Mouse (Mus musculus) skeletal muscle tissue, adult 2 months (tissue): ENCODE results near the gene Rab29.
"Not testable (repeated sequence)": the region's sequence is repeated elsewhere in the genome, so short reads cannot be mapped to it uniquely, and the experiment has no call there.

ENCODE experiments used
- DNase-seq: peaks from one replicate; pipeline ENCODE4 v3.0.0-alpha.2; 2012; ENCODE audit warnings: low read depth, low spot score

Gene Rab29

GRCm38 (mm10) chr1:131861811-131862210 lies 5.2 kb upstream of the Rab29 start:
- no peak for DNase-seq

GRCm38 (mm10) chr1:131865596-131865995 lies 1.4 kb upstream of the Rab29 start:
- no peak for DNase-seq

DNA sequence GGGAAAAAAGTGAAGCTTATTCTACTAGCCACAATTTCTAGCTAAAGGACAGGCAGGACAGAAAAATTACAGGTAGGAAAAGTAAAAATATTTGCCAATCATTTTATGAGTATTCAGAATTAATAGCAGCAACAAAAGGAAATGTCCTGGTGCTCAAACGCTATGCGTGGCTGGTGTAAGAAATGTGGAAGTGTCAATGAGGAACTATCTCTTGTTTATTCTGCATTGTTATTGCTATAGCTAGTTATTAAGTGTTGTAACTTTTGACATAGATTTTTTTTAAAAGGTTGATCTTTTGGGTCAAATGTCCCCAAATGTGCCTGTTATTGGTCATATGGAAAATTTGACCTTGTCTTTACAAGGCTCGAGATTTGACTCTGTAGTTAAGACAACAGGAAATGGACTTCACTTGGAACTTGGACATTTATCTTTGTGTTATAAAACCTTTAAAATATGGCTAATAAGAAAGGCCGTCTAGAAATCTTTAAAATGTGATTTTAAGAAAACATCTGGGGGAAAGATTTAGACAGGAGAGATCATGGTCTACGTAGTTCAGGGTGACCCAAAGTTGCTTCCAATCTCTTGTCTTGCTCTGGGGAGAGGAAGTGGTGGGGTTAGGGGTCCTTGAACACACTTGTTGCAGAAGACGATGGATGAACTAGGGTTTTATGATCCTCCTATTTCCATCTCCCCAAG lies 572 bp upstream of the Rab29 start:
- no peak for DNase-seq

- no peak for DNase-seq
Observed at GRCm38 (mm10) chr1:131867946-131868290, 894 bp downstream of the Rab29 start.

DNA sequence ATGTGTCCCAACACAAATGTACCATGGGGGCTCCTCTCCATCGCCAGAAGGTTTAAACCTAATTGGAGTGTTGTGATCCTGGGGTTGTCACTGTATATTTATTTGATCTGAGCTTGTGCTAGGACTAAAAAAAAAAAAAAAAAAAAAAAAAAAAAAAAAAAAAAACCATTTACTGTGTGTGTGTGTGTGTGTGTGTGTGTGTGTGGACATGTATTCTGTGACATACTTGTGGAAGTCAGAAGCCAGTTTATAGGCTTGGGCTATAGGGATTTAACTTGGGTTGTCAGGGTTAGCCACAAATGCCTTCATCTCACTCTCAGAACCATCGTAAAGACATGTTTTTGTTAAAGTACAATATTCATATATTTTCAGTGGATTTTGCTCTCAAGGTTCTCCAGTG lies 2.5 kb downstream of the Rab29 start:
- DNase-seq: no peak

GRCm38 (mm10) chr1:131872856-131873255 lies 5.8 kb downstream of the Rab29 start:
- no peak for DNase-seq

GRCm38 (mm10) chr1:131879816-131880215 lies 12.8 kb downstream of the Rab29 start:
- DNase-seq: no peak

- no peak for DNase-seq
Observed at GRCm38 (mm10) chr1:131882787-131883186, 15.8 kb downstream of the Rab29 start.

- DNase-seq: no peak
Observed at GRCm38 (mm10) chr1:131886173-131886572, 19.1 kb downstream of the Rab29 start.

DNA sequence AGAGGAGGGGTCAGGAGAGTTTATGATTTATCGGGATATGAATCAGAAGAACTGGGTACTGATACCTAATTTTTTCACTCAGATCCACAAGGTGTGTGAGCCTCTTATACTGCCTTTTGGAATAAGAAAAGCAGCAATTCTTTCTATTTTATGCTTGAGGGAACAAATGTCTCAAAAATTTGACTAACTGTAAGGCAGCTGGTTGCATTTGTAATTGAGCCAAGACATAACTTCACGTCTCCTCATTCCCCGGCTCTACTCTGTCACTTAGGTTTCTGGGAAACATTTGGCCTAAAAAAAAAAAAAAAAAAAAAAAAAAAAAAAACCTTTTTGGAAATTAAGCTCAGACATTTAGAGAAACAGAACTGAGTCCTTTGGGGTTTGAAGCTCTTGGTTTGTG lies 19.6 kb downstream of the Rab29 start:
- DNase-seq: no peak

DNA sequence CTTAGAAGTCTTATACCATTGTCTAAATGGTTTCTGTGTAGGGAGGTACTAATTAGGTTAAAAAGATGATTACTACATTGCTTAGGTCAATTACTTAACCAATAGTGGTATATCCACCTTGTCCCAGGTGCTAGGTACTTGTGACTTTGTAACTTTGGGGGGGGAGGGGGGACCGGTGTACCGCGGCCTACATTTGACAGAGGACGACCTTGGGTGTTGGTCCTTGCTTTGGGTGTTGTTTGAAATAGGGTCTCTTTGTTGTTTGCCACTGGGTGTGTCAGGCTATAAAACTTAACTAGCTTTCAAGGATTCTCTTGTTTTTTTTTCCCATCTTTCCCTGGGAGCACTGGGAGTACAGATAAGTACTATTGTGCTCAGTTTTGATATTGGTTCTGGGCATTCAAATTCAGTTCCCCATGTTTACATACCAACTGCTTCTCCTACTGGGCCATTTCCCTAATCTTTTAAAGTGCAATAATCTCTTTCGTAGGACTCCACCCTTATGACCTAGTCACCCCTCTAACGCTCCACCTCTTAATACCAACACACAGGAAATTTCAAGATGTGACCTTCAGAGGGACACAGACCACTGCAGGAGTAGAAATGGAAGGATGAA lies 23.1 kb downstream of the Rab29 start:
- no peak for DNase-seq

DNA sequence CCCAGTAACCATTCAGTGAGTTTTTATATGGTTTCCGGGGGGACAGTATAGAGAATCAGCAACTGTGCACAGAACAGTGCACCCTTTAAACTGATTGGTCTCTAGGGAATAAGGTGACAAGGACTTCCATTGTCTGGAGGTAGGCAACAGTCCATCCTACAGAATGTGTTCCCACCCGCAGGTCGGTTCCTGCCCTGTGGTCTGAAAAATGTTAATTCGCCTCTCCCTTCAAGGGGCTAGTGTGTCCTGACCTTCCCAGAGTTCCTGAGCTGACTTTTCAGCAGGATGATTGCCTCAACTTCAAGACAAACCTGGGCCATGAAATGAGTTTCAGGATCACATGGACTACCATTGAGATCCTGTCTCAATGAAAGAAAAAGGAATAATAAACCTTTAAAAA lies 24.4 kb downstream of the Rab29 start:
- DNase-seq: no peak

DNA sequence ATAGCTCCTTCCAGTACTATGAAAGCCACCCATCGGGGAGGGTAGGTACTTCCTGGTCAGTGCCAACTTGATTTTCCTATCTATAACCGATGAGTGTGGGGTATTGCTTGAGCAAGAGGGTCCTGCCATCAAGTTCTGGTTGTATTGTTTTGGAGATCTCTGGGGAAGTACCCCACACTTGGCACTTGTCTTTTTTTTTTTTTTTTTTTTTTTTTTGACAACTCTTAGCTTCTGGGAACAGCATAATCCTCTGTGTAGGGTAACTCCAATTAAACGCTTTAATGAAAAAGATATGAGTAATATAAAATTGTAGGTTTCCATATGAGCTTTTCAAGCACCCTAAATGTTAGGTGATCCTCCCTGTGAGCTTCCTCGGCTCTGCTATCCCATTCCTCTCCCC lies 35.7 kb downstream of the Rab29 start:
- DNase-seq: no peak

DNA sequence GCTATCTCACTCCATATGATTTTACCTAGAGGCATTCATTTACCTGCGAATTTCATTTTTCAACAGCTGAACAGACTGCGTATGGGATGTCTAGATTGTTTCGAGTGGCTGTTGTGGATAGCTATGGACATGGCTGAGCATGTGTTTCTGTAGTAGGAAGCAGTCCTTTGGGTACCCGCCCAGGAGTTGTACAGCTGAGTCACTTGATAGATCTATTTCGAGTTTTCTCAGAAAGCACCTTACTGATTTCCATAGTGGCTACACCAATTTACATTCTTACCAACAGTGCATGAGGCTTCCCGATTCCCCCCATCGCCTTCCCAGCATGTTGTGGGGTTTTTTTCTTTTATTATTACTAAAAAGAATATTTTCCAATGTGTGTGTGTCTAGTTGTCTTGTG lies 36.2 kb downstream of the Rab29 start:
- DNase-seq: no peak

- DNase-seq: no peak
Observed at GRCm38 (mm10) chr1:131905497-131905896, 38.5 kb downstream of the Rab29 start.

DNA sequence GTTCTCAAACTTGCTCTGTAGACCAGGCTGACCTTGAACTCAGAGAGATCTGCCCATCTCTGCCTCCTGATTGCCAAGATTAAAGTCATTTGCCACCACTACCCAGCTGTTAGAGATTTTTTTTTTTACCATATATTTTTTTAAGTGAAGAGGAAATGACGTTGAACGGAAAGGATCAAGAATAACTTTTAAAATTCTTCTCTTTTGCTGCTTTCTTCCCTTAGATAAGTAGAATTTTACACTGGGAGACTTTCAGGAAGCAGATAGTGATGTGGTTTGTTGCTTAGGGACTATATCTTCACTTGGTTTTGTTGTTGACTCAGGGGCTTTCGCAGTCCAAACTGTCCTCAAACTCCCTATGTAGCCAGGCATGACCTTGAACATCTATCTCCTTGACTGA lies 41.4 kb downstream of the Rab29 start:
- no peak for DNase-seq

DNA sequence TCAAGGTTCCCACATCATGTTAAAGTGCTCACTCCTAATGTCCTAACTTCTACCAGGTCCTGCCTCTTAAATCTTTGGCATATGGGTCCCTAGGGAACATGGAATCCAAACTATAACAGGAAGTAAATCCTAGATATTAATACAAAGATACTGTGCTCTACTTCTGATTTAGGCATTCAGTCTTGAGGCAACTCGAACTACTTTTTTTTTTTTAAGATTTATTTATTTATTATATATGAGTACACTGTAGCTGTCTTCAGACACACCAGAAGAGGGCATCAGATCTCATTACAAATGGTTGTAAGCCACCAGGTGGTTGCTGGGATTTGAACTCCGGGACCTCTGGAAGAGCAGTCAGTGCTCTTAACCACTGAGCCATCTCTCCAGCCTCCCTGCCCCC lies 42.2 kb downstream of the Rab29 start:
- not testable (repeated sequence) for DNase-seq

DNA sequence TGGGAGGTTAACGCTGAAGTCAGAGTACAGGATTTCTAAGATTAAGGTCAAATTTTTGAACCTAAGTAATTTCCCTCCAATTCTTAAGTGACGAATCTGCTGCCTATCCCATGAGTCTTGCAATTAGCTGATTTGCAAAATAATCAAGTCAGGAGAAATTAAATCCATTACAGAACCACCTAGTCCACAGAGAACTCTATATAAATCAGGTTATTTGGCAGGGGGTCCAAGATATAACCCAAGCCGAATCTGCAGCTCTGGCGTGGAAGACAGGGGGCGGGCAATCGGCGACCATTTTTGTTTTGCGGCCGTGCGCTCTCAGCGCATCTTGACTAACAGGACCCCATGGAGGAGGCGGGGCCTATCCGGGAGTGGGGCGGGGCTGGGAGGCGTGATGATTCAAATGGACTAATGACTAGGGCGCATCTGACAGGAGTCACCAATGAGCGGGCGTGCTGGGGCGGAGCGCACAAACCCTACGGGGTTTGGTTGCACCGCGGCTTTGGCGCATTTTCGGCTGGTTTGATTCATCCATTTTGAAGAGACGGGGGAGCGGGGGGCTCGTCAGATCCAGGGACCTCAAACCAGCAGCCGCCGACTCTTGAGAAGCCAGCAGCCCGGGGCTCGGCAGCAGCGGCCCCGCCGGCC lies 43.1 kb downstream of the Rab29 start, which contains the start of gene Nucks1:
Nucks1 (plus strand) TSS at position 534 of the 648 bp plus-strand sequence.
- peak; percentile 96 for DNase-seq

DNA sequence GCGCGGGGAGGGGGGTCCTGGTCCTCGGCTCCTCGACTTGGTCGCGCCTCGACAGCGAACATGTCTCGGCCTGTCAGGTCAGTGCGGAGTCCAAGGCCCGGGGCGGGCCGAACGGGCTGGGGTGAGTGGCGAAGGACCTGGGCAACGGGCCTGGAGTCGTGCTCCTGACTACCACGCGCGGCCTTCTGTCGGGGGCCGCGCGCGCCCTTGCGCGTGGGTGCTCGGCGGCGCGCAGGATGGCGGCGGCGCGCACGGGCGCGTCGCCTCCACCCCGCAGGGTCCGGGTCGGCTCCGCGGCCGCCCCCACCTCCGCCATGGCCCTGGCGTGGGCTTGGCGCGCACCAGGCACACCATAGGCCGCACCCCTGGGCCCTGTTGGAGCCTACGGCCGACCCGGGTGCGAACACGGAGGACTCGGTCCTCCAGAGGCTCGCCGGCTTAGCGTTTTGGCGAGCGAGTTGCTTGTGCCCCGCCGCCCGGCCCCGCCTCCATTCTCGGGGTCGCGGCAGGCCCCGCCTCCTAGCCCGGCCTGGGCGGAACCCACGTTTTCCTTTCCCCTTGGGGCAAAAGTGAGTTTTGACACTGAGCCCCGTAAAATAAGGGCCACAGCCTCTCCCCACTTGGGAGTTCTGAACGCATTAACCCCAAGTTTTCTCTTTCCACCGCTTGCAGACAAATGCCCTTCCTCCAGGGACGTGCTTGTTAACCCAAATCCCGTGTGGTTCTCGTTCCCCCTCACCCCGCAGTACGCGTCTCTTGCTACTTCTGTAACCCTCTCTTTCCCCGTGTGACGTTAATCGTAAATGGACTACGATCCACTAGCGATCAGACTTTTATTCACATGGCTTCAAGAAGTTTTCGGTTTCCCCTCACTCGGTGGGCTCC lies 43.9 kb downstream of the Rab29 start:
- peak; percentile 40 for DNase-seq

DNA sequence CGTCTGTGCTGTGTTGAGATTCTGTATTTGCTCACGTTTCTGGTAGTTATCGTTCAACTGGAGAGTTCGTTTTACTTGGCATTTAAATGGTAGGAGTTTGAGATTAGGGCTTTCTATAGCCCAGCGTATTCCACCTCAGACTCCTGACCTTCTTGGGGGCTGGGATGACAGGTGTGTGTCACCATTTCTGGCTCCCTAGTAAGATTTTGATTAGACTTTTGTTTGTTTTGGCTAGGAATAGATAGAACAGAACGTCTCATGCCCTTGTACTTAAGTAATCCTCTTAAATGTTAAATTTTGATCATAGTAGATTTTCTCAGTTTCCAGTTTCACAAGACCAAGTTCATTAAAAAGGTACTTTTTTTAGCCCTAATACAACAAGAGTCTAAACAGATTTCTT lies 50.6 kb downstream of the Rab29 start:
- DNase-seq: no peak

DNA sequence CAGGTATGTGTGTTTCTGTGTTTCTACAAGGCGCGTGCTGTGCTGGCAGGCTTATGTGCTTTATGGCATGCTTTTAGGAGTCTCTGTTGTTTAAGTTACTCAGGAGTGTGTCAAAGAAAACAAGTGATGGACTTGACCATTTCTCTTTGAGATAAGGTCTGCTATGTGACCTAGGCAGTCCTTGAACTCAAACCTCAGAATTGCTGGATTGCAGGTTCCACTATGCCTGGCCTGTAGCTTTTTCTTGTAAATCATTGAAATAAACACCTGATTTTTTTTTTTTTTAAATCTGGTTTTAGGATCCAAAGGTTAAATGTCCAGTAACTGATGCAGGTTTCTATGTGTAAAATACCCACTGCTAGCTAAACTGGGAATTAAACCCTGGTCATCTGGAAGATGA lies 52.0 kb downstream of the Rab29 start:
- no peak for DNase-seq

GRCm38 (mm10) chr1:131922100-131922499 lies 55.1 kb downstream of the Rab29 start:
- DNase-seq: no peak
